Mouse (Mus musculus) cortical plate, adult 2 months (tissue): ENCODE data around the gene Mettl9.

Experiments
- CTCF ChIP-seq: fragments of 200-500 bp; IDR thresholded peaks from 2 replicates; pipeline ENCODE4 v1.5.1; 2011; ENCODE audit warnings: mild to moderate bottlenecking, control low read depth, low read length; ENCODE audit not compliant: insufficient read depth; ENCODE audit errors: extremely low read depth
- POLR2A ChIP-seq: fragments of 200-500 bp; IDR thresholded peaks from 2 replicates; pipeline ENCODE4 v1.6.1; 2011; ENCODE audit warnings: mild to moderate bottlenecking, low read length, control low read depth; ENCODE audit not compliant: insufficient read depth; ENCODE audit errors: extremely low read depth

DNA sequence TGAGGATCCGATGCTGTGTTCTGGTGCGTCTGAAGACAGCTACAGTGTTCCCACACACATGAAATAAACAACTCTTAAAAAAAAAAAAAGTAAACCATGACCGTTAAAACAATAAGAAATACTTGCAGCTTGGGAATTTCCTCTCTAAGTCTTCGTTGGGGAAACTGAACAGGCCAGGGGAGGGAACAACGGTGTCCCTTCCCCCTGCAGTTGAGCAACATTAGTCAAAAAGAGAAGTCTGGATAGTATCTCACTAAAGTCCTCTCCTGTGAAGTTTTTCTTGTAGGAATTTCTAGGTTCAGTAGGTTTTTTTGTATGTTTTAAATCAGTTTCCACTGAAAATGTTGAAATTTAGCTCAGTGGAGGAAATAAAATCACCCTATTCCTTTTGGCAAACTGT lies 38.3 kb downstream of the Mettl9 start:
- TF ChIP-seq CTCF (no peak), POLR2A (no peak)
